Mouse (Mus musculus) cerebellum, adult 9-10 months (tissue): ENCODE measurements around the gene Olfr469.
"Not testable (repeated sequence)": the region's sequence is repeated elsewhere in the genome, so short reads cannot be mapped to it uniquely, and the experiment has no call there.

Source experiments
- DNase-seq: peaks from one replicate; pipeline ENCODE4 v3.0.0; 2022

The Olfr469 gene

DNA sequence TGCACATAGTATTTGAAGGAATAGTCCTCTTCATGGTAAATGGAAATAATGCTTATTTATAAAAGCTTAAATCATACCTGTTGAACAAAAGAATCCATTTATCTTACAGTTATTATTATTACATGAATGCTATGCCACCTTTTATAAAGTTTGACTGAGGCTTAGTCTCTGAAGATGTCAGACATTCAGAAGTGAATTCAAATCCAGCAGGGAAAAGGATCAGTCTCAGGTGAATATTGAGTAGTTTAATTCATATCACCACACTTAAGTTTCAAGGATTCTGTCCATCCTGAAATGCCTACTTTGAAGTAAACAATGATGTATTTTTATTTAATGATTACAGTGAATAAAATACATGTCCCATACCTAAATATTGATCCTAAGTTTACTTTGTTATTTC lies at the start of gene Olfr469:
Gene Olfr469, minus strand, starts transcription at position 101 of the 400 bp plus-strand sequence.
- not testable (repeated sequence) for DNase-seq

DNA sequence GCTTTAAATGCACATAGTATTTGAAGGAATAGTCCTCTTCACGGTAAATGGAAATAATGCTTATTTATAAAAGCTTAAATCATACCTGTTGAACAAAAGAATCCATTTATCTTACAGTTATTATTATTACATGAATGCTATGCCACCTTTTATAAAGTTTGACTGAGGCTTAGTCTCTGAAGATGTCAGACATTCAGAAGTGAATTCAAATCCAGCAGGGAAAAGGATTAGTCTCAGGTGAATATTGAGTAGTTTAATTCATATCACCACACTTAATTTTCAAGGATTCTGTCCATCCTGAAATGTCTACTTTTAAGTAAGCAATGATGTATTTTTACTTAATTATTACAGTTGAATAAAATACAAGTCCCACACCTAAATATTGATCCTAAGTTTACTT lies 22.0 kb upstream of the Olfr469 start, which contains the start of gene Olfr470:
Gene Olfr470, minus strand, starts transcription at position 101 of the 400 bp plus-strand sequence.
- DNase-seq: not testable (repeated sequence)

DNA sequence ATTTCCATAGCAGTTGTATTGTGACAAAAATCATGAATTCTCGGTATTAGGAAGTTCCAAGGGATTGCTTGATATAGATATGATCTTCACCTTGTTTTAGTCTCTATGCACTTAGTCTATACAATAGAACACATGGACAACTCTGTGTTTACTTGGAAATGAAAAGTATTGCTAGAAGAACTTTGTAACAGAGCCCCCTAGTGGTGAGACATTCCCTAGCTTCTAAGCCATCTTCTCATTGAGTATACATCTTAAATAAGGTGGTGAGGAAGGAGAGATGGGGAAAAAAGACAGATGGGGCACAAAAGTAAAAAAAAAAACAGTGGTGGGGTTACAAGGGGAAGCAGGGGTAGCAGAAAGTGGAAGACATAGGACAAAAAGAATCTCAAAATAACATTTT lies 16.4 kb upstream of the Olfr469 start:
- DNase-seq: no peak

DNA sequence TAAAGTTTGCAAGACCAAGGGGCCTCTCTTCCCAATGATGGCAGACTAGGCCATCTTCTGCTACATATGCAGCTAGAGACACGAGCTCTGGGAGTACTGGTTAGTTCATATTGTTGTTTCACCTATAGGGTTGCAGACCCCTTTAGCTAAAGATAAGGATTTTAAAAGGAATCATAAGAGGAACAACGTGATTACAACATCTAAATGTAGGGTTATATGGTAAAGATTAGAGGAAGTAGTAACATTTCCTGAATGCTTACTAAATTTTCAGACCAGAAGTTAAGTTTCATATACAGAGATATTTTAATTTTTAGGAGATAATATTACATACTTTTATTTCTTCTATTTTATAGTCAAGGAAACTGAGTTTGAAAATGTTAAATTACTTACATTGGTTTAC lies 1.5 kb downstream of the Olfr469 start:
- not testable (repeated sequence) for DNase-seq

DNA sequence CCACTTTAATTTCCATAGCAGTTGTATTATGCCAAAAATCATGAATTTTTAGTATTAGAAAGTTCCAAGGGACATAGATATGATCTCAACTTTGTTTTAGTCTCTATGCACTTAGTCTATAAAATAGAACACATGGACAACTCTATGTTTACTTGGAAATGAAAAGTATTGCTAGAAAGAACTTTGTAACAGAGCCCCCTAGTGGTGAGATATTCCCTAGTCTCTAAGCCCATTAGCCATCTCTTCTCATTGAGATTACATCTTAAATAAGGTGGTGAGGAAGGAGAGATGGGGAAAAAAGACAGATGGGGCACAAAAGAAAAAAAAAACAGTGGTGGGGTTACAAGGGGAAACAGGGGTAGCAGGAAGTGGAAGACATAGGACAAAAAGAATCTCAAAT lies 5.9 kb downstream of the Olfr469 start:
- no peak for DNase-seq

DNA sequence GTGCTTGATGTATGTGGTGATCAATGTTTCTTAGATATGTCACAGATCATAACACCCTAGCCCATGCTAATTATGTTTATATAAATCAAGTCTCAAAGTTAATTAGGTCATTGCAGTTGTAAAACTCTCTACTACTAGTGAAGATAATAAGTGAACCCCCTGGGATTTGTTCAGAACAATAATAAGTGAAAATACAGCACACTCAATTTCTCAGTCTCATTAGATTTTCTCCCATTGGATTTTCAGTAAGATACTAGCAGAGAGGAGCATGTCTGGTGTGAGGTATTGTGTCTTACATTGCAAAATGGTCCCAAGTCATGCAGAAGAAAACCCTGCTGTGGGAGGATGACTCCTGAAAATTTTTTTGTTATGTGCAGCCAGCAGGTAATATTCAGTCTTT lies 13.4 kb downstream of the Olfr469 start, which contains the start of gene Olfr467:
Gene Olfr467, plus strand, starts transcription at position 301 of the 400 bp plus-strand sequence.
- no peak for DNase-seq

DNA sequence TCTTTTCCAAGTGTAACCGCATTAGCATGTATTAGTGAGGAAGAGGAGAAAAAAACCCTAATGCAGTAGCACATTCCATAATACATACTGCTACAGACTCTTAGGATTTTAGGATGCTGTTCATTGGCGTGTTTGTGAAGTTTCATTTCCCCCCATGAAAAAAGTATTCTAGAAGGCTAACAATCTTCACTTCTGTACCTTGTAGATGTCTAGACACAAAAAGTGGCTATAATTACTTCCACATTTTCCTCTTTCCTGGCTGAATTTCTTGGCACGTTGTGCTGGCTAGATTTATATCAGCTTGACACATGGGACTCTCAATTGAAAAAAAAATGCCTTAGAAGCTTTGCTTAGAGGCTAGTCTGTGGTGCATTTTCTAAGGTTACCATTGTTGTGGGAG lies 23.2 kb downstream of the Olfr469 start:
- no peak for DNase-seq

DNA sequence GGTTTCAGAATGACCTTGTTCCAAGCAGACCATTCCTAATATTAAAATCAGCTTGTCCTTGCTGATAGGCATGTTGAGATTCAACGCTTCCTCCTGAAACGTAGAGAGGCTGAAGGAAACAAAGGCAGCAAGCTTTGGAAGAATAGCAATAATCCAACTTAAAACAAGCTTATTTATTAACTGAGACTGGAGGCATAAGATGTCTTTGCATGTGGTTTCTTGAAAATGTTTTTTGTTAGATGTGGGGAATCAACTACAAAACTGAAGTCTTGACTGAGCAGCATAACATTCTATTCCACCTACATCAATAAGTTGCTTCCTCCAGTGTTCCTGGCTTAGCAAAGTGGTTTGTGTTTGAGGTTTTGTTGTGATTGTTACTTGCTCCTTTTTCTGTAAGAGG lies 24.2 kb downstream of the Olfr469 start, which contains the start of gene Ovch2:
Gene Ovch2, minus strand, starts transcription at position 101 of the 400 bp plus-strand sequence.
- no peak for DNase-seq

DNA sequence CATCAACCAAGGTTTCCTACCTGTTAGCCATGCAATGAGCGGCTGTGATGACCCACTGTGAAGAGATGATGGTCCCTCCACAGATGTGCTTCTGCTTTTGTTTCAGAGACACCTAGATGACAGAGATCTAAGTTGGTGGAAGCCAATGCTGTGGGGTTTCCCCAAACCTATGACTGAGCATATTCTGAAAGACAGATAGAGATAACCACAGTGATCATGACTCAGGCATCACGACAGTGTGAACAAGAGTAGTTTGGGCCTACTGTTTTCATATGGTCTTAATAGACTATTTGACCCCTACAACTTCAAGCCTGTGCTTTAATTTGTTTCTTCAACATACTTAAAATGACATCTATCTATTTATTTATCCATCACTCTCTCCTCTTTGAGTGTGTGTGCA lies 28.8 kb downstream of the Olfr469 start:
- no peak for DNase-seq

DNA sequence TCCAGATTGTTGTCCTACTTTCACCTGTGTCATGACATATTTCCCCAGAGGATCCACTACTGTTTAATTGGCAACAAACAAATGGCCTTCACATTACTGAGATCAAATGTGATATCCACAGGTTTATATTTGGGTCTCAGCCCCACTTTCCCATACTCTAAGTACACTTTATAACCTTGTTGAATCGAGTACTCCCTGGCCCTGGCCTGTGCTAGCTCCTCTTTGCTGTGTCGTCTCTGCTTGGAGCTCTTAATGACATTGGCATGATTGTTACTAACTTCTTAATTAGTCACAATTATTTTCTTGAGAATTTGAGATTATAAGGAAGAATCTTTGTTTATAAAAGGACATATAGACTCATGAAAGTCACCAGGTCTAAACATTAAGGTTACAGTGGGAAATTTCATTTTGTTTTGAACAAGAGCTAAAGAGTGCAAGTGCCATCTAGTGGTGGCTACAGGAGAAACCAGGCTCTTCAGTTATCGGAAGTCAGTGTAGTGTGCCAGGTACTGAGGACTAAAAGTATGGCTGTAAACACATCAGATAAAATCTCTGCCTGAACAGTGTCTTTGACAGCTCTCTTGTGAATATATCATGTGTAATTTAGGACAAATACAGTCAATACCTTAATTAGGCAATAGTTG lies 37.2 kb downstream of the Olfr469 start:
- DNase-seq: peak; percentile 2

DNA sequence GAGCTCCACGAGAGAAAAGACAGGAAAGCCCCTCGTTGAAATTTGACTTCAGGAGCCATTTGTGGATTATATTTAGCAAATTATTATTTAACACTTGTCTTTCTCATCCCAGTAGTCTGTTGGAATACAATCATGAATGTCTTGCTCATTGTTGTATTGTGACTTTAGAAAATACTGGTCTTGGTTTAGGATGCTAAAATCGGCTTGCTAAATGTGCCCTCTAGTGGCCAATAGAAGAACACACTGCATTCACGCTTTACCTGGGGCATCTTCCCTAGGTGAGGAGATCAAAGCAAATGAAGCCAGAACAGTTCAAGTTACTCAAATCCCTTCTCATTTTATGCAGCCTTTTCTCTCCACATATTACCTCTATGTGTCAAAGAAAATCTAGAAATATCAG lies 45.7 kb downstream of the Olfr469 start:
- DNase-seq: peak; percentile 15

DNA sequence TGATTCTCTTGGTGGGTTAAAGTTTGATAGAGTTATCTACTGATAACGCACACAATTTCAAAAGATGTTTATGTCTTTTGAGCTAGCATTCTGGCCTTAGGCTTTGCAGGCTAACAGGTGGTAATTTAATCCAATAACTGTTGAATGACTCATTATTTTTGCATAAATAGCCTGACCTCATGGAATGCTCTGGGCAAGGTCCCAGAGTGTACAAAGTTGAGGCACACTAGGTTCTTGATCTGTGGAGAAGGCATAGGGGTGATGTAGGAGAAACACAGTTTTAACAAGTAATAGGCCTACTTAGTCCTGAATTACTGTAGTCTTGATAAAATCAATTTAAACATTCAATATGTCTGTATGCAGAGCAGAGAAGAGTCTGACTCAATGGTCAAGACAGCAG lies 47.1 kb downstream of the Olfr469 start:
- DNase-seq: no peak

DNA sequence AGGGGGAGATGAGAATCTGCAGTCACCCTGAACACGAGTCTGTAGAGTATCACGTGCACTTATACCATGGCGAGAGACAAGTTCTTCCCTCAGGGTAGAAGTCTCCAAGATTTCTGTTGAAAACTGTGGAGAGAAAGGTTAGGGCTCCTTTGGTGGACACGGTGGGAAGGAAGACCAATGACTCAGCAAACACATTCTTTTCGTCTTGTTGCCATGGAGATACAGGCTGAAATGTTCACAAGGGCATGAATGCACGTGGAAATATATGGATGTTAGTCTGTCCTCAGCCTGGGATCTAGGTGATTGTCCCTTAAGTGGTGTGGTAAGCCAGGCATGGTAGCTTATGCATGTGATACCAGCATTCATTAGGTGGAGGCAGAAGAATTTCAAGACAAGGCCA lies 54.5 kb downstream of the Olfr469 start:
- DNase-seq: no peak
